Mouse (Mus musculus) intestine, embryonic 14.5 days (tissue): ENCODE results near the gene Clstn1. TPM values are rescaled to one million over a fixed set of nuclear protein-coding genes. Genes with fewer than 3 reads are reported as not detected.

Experiments used
- ATAC-seq: fragments of 200-750 bp; cut with Nextera tagmentation; replicated peaks from 2 replicates; pipeline ENCODE4 v1.8.0; 2017; ENCODE audit warnings: low read depth, moderate number of reproducible peaks, moderate TSS enrichment, moderate library complexity; ENCODE audit not compliant: low FRiP score, low TSS enrichment
- DNase-seq: peaks from one replicate; pipeline ENCODE4 v3.0.0-alpha.2; 2018; ENCODE audit warnings: low spot score
- H3K27ac ChIP-seq: fragments of 300-500 bp; sonication (generic); 2 replicates; pipeline ENCODE4 v1.5.1; 2014; ENCODE audit warnings: low read depth, mild to moderate bottlenecking, control low read depth
- H3K27me3 ChIP-seq: fragments of 300-500 bp; sonication (generic); replicated peaks from 2 replicates; pipeline ENCODE4 v1.6.1; 2014; ENCODE audit warnings: low read length, control low read depth; ENCODE audit not compliant: control insufficient read depth, insufficient read depth
- H3K36me3 ChIP-seq: fragments of 300-500 bp; sonication (generic); 2 replicates; pipeline ENCODE4 v1.6.1; 2014; ENCODE audit warnings: low read length, control low read depth; ENCODE audit not compliant: control insufficient read depth, insufficient read depth
- H3K4me1 ChIP-seq: fragments of 300-500 bp; sonication (generic); replicated peaks from 2 replicates; pipeline ENCODE4 v1.6.1; 2014; ENCODE audit warnings: low read length, control low read depth, mixed read lengths; ENCODE audit not compliant: control insufficient read depth, insufficient read depth
- H3K4me2 ChIP-seq: fragments of 300-500 bp; sonication (generic); 2 replicates; pipeline ENCODE4 v1.6.1; 2014; ENCODE audit warnings: low read length
- H3K4me3 ChIP-seq: fragments of 300-500 bp; sonication (generic); 2 replicates; pipeline ENCODE4 v1.5.1; 2014; ENCODE audit warnings: low read depth, low read length, control low read depth, mixed read lengths
- H3K9ac ChIP-seq: fragments of 300-500 bp; sonication (generic); 2 replicates; pipeline ENCODE4 v1.6.1; 2014; ENCODE audit warnings: mild to moderate bottlenecking, low read length
- H3K9me3 ChIP-seq: fragments of 300-500 bp; sonication (generic); 2 replicates; pipeline ENCODE4 v1.6.1; 2016; ENCODE audit warnings: low read length, control low read depth; ENCODE audit not compliant: control insufficient read depth
- WGBS: fragments of 180-500 bp; shearing (Covaris S2); extraction: QIAGEN DNeasy Blood & Tissue Kit; methylation state at CpG from one replicate; pipeline ENCODE4 v1.1.7; 2014; 5-methylcytosine and 5-hydroxymethylcytosine counted together
- polyA plus RNA-seq: library from polyadenylated mRNA; unstranded; fragments of >200 nt; fragmentation: Nextera tagmentation; extraction: Ambion mirVana; gene quantifications from 2 replicates; pipeline ENCODE4 v1.2.1, GENCODE M21; 2014

Gene Clstn1
- polyA plus RNA-seq, 1 experiment from 2014 or later: 30.8 TPM

DNA sequence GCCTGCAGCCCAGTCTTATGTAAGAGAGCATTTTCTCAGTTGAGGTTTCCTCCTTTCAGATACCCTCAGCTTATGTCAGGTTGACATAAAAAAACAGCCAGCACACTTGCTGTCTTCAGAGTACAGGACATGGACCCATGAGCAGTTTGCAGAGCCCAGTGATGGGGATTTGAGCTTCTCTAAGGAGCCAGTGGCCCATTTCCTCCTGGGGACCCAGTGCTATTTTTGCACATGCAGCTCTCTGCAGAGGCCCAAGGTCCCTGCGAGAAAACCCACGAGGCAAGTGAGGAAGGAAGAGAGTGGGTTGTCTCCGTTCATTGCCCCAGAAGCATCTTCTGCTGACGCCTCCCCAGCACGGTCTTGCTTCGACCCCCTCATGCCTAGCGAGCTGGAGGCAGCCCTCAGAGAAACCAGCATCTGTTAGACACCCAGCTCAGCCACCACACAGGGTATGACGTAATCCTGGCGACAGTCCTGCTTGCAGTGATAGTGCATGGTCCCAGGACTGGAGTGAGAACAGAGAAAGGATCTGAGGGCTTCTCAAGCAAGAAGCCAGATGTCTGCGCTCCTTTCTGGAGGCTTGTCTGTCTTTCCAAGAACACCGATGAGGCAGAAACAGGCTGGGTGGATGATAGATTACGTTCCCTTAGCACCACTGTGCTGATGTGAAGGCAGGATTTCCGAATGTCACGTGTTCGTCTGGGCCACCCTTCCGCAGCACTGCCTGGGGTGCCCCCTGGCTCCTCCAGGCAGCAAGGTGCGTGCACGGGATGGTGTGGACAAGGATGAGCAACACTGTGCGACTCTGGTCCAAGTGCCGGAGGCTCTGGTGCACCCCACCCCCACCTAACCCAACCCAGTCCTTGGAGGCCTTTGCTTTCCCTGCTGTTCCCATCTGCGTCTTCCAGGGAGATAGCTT lies 24.0 kb upstream of the Clstn1 start:
- no peak overlapping the region for H3K4me3 ChIP-seq
- no peak overlapping the region; the same call in 1 of the 2 replicates for H3K4me2 ChIP-seq
- 59% methylated on average over 21 of the region's 21 CpGs for WGBS
- H3K9ac ChIP-seq: no peak overlapping the region
- H3K27ac ChIP-seq: peak overlapping the region; percentile 40
- no peak for ATAC-seq
- H3K36me3 ChIP-seq: 0 out of 2 replicates have a peak, but pooled peaks cover 7% of the 10 kb centered on the region
- DNase-seq: no peak
- H3K9me3 ChIP-seq: no peaks in the 10 kb centered on the region; the same call in 1 of the 2 replicates
- no peaks in the 10 kb centered on the region for H3K27me3 ChIP-seq
- H3K4me1 ChIP-seq: peaks cover 29% of the 10 kb centered on the region

DNA sequence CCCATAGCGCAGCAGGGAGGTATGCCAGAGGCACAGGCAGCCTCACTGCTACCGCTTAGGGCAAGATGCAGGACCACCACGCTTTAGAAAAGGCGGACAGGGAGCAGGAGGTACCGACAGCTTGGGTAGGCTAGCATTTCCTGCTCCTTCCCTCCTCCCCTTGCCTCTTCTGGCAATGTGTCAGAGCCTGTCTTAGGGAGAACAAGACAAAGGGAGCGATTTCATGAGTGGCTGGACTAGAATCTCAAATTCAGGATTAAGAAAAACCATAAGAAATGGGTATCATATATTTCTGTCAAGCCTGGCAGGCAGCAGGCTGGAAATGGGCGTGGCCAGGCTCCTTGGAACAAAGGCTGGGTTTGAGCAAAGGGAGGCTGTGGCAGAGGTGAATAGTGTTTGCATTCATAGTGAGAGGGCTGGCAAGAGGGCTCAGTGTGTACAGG lies 23.3 kb upstream of the Clstn1 start:
- 30% methylated on average over 7 of the region's 7 CpGs for WGBS
- H3K9ac ChIP-seq: no peak overlapping the region
- H3K9me3 ChIP-seq: no peaks in the 10 kb centered on the region; the same call in 1 of the 2 replicates
- ATAC-seq (no peak), DNase-seq (no peak)
- peaks cover 29% of the 10 kb centered on the region for H3K4me1 ChIP-seq
- H3K27me3 ChIP-seq: no peaks in the 10 kb centered on the region
- H3K27ac ChIP-seq: peak overlapping the region; percentile 40
- 0 out of 2 replicates have a peak, but pooled peaks cover 7% of the 10 kb centered on the region for H3K36me3 ChIP-seq
- no peak overlapping the region for H3K4me3 ChIP-seq
- no peak overlapping the region; the same call in 1 of the 2 replicates for H3K4me2 ChIP-seq

DNA sequence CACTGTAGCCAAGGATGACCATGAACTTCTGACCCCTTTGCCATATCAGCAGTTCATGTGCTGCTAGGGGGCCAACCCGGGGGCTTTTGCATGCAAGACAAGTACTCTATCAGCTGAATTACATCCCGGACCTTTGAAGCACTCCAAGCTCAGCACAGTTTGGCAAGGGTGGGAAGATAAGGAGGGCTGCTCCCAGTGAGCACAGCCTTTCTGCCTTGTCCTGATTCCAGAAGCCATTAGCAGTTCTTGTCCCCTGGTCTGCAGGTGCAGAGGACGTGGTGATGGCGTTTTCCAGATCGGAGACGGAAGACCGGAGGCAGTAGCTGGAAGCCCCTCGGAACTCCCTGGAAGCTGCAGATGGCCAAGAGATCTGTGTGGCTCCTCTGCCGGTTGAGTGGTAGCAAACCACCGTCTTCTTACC lies 22.3 kb upstream of the Clstn1 start:
- WGBS: 75% methylated on average over 10 of the region's 10 CpGs
- 0 out of 2 replicates have a peak, but pooled peaks cover 7% of the 10 kb centered on the region for H3K36me3 ChIP-seq
- no peaks in the 10 kb centered on the region; the same call in 1 of the 2 replicates for H3K9me3 ChIP-seq
- peaks cover 32% of the 10 kb centered on the region for H3K4me1 ChIP-seq
- no peaks in the 10 kb centered on the region for H3K27me3 ChIP-seq
- ATAC-seq (0 out of 2 replicates have a peak, but pooled peaks have one; percentile 30), DNase-seq (no peak)
- 0 out of 2 replicates have a peak overlapping the region, but pooled peaks have one; percentile 16 for H3K27ac ChIP-seq
- no peak overlapping the region for H3K9ac ChIP-seq
- peak overlapping the region; percentile 39 for H3K4me2 ChIP-seq
- H3K4me3 ChIP-seq: no peak overlapping the region

- Histone ChIP-seq H3K9me3 (no peaks in the 10 kb centered on the region; the same call in 1 of the 2 replicates), H3K36me3 (0 out of 2 replicates have a peak, but pooled peaks cover 4% of the 10 kb centered on the region), H3K27ac (peak overlapping the region; percentile 74), H3K4me1 (peaks cover 34% of the 10 kb centered on the region), H3K27me3 (no peaks in the 10 kb centered on the region), H3K4me2 (peak overlapping the region; percentile 39), H3K4me3 (no peak overlapping the region), H3K9ac (no peak overlapping the region)
- 37% methylated on average over 20 of the region's 20 CpGs for WGBS
- peak; percentile 87 for DNase-seq
- ATAC-seq: peak; percentile 56
These were observed 21.5 kb upstream of the Clstn1 start for GRCm38 (mm10) chr4:149564452-149565407.

- WGBS: 25% methylated on average over 8 of the region's 8 CpGs
- no peak overlapping the region for H3K4me2 ChIP-seq
- H3K4me3 ChIP-seq: no peak overlapping the region
- H3K27ac ChIP-seq: 0 out of 2 replicates have a peak overlapping the region, but pooled peaks have one; percentile 18
- no peak overlapping the region for H3K9ac ChIP-seq
- ATAC-seq (0 out of 2 replicates have a peak, but pooled peaks have one; percentile 13), DNase-seq (peak; percentile 60)
- no peaks in the 10 kb centered on the region for H3K36me3 ChIP-seq
- H3K9me3 ChIP-seq: no peaks in the 10 kb centered on the region
- no peaks in the 10 kb centered on the region for H3K27me3 ChIP-seq
- H3K4me1 ChIP-seq: peaks cover 43% of the 10 kb centered on the region
These were observed 18.7 kb upstream of the Clstn1 start for GRCm38 (mm10) chr4:149567432-149568026.

DNA sequence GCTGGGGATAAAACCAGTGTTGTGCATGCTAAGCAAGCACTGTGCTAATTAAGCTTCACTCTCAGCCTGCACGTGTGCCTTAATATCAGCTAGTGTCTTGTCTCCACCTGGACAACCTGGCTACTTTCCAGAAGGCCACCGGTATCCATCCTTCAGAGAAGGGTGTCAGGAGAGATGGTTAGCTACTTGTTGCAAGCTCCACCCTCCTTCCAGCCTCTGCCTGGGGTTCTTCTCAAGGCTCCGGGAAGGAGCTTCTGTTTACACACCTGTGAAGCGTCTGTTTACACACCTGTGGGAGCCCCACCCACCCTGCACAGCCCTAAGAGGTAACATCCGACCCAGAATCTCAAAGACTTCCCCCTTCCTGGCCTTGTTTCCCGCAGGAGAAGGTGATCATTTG lies 17.6 kb upstream of the Clstn1 start:
- DNase-seq (no peak), ATAC-seq (0 out of 2 replicates have a peak, but pooled peaks have one; percentile 19)
- Histone ChIP-seq H3K9me3 (no peaks in the 10 kb centered on the region), H3K36me3 (no peaks in the 10 kb centered on the region), H3K4me1 (peaks cover 34% of the 10 kb centered on the region), H3K4me2 (no peak overlapping the region), H3K4me3 (no peak overlapping the region), H3K9ac (no peak overlapping the region), H3K27me3 (no peaks in the 10 kb centered on the region), H3K27ac (no peak overlapping the region)
- WGBS: 37% methylated on average over 6 of the region's 6 CpGs

DNA sequence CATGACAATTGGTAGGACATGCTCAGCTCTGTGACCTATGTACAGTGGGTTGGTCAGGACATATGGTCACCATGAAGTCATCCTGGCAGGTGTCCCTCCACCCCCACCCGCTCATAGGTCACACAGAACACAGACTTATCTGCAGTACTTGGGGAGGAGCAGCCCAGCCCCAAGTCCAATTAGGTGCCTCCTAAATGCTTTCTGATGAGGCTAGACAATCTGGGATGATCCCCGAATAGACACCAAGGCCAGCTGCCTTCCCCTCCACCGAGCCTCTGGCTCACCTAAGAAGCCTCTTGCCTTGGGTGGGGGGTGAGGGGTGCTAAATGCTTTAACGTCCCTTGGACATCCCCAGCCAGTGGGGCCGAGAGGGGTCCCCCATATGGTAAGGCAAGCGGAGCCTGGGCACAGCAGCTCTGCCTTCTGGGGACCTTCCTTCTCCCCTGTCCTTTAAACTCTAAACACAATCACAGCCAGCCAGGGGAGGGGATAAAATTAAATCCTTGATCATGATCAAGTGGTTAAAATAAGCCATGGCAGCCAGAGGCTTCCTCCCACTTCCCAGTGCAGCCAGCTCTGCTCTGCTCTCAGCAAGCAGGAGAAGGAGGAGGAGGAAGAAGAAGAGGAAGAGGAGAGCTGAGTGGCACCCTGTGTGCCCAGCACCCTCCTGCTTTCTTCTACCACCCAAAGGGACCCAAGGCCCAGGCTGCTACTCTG lies 16.3 kb upstream of the Clstn1 start:
- no peak for DNase-seq
- no peaks in the 10 kb centered on the region for H3K36me3 ChIP-seq
- no peaks in the 10 kb centered on the region for H3K27me3 ChIP-seq
- H3K4me3 ChIP-seq: no peak overlapping the region
- 72% methylated on average over 6 of the region's 6 CpGs for WGBS
- peaks cover 24% of the 10 kb centered on the region for H3K4me1 ChIP-seq
- no peak for ATAC-seq
- H3K27ac ChIP-seq: no peak overlapping the region
- H3K9me3 ChIP-seq: no peaks in the 10 kb centered on the region
- H3K9ac ChIP-seq: no peak overlapping the region
- H3K4me2 ChIP-seq: no peak overlapping the region
